Mouse (Mus musculus) adrenal gland, postnatal 10 days (tissue): ENCODE measurements at regions not wholly inside any gene's neighbourhood (a gene's known extent, or its start where the extent isn't known, plus 50 kb on each side); places are given as distances from the start of the nearest gene placed in this dataset.
"Not testable (repeated sequence)": the region's sequence is repeated elsewhere in the genome, so short reads cannot be mapped to it uniquely, and the experiment has no call there.

Source experiments
- DNase-seq: peaks from one replicate; pipeline ENCODE4 v3.0.0; 2021; ENCODE audit warnings: mixed read lengths

DNA sequence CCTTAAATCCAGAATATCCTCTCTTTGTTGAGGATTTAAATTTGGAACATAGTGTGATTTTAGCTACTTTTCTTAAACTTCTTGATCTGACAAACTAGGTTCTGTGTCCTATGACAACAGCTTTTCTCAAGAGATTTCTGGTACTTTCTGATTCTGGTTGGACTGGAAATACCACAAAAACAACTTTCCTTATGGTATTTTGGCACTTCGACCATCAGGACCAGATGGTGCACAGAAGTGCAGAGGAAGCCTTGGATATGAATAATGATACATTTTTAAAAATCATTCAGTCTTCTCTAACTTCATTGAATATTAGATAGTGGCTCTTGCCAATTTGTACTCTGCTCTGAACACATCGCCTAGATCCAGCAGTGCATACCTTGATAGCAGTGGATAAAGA, 303.8 kb upstream of the Flrt2 start:
- DNase-seq: no peak

DNA sequence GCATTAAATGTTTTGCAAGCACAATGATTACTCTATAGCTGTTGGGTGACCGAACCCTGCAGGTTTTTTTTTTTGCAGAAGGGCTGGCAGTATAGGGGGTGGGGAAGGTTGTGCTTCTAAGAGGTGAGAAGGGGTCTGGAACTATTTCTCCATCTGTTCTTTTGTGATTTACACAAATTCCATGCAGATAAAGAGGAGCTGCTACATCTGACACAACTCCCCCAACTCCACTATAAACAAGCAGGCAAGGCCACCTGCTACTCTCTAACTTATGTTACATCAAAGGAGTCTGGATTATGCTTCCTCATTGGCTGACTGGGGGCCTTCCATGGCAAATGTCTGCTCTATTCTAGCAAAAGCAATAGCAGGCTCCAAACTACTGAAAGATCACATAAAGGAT, 299.2 kb upstream of the Flrt2 start:
- no peak for DNase-seq

DNA sequence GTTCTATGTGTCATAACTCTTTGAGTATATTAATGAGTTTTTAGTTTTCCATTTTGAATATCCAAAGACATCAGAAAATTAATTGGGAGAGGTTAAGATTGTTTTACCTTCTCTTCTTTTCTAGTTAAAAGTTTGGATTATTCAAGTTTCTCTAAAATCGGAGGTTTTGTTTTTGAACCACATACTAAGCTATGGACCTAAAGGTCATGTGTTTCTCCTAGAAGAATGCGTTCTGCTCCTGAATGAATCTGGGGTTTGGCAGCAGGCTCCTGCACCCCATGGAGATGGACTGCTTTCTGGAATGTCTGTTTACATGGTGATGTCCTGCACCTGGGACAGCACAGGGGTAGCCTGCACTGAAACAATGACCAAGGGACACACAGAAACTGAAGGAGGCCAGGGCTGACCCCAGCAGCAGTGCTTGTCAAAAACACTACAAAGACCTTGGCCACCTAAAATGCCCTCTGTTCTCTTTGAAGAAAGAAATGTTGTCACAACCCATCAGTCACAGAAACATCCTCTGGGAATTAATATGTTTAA, 297.0 kb upstream of the Flrt2 start:
- no peak for DNase-seq

DNA sequence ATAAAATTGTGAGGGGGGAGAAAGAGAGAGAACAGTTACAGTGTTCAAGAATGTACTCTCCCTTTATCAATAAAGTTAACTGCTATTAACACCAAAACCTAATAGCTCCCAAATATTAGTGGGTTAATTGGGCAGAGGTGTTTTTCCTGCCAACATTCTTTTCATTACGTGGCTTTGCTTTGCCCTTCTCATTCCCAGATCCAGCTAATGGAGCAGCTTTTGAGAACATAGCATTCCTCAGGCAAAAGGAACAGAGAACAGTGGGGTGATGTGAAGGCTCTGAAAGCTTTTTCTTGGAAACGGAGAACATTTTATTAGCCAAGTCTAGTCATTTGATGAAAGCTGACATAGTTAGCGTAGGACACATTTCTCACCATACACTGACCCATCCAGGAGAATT, 271.2 kb upstream of the Flrt2 start:
- no peak for DNase-seq

DNA sequence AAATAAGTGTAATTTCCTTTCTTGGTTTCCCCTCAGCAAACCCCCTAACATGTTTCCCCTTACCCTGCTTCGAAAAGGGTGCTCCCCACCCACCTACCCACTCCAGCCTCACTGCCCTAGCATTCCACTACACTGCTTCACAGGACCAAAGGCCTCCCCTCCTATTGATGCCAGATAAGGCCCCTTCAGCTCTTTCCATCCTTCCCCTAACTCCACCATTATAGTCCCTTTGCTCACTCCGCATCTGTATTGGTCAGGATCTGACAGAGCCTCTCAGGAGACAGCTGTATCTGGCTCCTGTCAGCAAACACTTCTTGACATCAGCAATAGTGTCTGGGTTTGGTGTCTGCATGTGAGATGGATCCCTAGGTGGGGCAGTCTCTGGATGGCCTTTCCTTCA, 267.3 kb upstream of the Flrt2 start:
- no peak for DNase-seq

DNA sequence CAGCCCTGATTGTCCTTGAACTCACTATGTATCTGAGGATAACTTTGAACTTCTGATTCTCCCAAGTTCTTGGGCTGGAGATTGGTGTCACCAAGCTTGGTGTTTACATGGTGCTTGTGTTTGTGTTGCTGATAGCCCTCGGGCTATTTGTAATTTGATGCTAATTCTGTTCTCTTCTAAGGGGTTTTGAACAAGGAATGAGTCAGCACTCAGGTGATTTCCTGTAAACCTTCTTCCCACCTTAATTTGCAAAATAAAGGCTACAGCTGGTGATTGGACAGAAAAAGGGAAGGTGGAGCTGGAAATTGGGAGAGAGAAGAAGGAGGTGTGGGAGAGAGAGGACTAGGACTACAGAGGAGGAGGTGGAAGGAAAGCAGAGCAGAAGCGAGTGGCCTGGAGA, 254.8 kb upstream of the Flrt2 start:
- DNase-seq: no peak

DNA sequence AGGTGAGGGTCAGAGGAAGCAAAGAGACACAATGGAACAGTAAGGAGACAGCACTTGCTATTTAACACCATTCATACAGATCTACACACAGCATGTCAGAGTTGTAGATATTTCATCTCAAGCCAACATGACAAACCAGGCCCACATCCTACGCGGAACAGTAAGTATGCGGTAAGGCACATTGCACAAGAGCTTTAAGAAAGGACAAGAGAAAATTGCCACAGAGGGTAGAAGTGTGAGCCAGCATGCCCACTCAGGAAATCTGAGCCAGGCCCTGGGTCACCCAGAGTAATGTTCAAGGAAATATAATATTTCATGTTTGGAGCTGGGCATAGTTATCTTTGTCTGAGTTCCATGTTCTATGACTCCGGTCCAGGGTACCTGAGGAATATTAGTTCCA, 234.5 kb upstream of the Flrt2 start:
- no peak for DNase-seq

DNA sequence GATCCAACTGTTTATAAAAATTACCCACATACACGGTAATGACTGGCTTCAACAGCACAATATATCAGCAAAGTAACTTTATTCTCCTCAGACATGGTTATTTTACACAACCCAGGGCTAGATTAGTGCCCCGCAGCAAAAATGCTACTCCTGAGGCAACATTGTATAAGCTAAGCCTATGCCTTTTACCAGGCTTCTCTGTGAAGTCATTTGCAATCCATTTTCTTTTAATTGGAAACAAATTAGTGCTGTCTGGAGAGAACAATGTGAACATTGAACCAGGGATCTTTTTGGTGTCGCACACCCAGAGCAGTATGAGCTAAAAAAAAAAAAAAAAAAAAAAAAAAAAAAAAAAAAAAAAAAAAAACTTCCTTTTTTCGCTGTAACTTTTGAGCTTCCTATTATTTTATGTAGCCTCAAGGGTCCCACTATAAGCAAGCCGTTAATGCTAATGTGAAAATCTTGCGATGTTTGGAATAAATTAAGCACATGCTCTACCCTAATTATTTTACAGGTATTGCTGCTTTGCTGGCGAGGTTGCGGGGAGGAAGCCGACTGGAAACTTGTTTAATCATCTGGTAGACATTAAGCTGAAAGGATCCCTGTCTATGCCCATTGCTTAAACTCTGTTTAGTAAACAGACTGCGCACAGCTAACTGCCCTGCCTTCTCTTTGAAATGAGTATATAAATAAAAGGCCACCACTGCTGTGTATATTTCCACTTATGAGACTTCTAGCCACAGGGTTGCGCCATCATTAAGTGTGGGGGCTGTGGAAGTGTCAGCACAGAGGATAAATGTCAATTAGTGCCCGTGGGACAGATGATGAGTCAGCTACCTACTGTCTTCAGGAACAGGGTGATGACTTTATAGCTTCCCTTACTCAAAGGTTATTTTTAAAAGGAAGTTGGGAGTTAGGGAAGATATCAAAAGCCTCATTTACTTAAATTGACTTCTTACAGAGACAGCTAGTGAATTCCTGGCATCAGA, 225.2 kb upstream of the Flrt2 start:
- DNase-seq: no peak

DNA sequence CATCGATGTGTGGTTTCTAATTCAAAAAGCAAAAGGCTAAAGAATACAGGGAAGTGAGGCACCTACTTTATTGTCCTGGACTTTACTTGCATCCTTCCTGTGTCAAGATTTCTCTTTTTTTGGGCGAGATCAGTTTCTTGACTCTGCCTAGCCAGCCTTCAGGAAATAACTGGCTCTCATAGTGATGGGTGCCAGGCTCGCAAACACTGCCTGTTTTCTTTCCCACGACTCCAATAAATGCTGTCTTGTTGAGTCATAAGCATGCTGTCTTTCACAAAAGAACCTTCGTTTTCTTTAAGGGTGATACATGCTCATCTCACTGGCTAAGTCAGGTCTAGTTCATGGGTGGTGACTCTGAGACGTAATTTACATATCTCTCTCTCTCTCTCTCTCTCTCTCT, 222.1 kb upstream of the Flrt2 start:
- no peak for DNase-seq

DNA sequence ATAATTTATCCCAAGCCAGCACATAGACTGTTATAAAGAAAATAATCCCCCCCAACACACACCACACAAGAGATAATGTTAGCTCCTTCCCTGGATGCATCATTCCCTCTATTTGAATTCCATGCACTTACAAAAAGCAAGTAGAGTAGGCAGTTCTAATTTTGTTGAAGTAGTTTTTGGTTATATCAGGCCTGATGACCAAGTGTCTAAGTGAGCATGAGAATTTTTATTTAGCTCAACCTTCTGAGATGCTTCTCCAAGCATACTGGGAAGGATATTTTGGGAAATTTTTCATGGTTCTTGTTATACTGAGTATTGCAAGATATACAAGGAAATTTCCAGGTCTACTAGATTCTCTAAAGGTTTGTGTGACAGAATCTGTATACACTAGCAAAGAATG, 205.5 kb upstream of the Flrt2 start:
- DNase-seq: no peak

DNA sequence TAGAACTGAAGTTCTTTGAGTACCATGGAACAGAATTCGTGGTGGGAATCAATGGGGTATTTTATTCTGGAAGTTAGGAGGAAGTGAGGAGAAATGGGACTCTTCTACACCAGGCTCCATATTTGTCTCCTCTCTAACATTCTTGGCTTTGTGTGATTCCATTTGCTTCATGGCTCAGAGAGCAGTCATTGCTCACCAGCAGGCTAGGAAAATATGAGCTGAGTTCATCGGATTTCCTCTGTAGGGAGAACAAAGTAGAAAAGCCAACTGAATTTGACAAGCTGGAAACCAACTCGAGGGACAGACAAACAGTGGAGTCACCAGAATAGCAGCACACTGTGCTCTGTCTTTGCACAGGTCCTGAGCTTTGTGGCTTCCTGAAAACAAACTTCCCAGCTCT, 203.7 kb upstream of the Flrt2 start:
- DNase-seq: no peak

DNA sequence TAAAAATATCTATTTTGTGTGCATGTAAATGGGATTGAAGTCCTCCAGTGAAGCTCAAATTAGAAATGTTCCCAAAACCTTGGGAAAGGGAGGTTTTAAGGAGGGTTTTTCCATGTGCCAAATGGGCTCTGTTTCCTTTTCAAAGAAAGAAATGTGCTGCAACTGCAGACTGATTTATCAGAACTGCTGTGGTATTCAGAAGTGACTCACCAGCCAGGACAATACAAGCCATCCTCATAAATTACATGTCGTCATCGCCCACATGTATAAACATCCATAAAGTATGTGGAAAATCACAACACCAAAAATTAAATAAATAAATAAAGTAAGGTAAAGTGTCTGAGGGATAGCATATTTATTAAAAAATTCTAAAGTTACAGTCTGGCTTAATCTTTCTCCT, 202.7 kb upstream of the Flrt2 start:
- DNase-seq: no peak

DNA sequence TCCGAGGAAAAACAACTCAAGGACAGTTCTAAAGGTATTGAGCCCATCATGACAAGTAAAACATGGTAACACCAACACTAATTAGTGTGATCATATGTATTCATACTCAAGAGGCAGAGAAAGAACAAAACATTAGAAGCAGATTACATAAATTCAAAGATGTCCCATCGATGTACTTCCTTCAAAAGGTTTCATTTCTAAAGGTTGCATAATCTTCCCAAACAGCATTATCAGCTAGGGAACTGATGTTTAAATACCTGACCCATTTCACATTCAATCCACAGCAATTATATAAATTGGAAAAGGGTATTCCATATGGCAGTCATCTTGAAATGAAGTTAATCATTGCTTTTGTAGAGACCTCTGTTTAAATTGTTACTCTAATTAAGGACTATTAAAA, 202.2 kb upstream of the Flrt2 start:
- DNase-seq: no peak

DNA sequence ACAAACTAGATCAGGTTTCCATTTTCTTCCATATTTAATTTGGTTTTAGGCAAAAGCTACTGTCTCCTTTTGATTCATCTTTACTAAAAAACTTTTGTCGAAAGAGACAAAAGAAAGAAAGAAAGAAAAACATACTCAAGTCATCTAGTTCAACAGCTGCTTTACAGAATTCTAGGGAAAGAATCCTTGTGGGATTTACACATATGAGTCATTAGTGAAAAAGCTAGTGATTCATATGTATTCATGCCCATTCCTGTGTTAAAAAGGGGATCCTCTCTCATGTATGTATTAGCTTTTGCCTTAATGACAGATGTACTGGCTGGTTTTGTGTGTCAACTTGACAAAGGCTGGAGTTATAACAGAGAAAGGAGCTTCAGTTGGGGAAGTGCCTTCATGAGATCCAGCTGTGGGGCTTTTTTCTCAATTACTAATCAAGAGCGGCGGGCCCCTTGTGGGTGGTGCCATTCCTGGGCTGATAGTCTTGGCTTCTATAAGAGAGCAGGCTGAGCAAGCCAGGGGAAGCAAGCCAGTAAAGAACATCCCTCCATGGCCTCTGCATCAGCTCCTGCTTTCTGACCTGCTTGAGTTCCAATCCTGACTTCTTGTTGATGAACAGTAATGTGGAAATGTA, 200.1 kb upstream of the Flrt2 start:
- not testable (repeated sequence) for DNase-seq

DNA sequence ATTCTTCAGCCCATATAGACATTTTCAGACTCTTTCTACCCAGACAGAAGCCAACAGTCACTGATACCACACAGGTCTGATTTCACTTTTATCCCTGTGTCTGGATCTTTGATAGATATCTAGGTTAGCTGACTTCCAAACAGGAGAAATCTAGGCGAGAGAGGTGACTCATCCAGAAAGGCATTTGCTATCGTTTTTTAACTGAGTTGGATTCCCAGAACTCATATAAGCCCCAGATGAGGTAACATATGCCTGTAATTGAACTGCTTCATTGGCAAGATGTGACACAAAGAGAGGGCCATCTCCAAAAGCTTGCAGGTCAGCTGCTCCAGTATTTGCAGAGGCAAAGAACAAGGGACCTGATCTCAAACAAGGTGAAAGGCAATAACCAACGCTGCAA, 190.6 kb upstream of the Flrt2 start:
- DNase-seq: no peak

DNA sequence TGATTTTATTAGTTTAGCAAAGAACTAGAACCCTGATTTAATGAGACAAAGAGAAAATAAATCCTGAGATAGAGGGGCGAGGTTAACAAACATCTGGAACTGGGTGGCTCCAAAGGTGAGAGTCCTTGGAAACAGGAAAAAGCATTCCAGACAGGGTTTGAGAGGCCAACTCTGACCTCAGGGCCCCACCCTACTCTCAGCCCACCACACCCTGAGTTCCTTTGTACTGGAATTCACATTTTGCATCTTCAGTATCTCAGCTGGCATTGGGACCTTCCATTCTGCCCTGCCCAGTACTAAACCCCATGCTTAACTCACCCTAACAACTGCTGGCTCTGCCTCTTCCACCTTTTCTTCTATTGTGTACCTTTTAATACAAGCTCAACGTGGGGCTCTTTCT, 172.0 kb upstream of the Flrt2 start:
- DNase-seq: no peak

DNA sequence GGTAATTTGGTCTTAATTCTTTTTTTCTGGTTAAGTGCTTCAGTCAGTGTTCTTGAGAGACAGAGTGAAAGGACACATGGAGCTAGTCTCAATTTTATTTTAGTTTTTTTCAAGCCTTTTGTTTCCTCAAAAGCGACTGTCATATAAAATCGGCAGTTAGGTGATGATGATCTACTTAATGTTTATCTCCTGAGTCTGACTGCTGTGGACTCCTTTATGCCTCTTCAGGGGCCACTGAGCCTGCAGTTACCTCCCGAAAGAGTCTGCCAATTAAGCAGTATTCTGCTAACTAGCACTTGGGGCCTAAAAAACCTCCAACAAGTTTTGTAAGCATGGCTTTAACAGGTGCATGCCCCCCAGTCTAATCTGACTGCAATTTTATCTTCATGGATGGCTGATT, 170.0 kb upstream of the Flrt2 start:
- no peak for DNase-seq

DNA sequence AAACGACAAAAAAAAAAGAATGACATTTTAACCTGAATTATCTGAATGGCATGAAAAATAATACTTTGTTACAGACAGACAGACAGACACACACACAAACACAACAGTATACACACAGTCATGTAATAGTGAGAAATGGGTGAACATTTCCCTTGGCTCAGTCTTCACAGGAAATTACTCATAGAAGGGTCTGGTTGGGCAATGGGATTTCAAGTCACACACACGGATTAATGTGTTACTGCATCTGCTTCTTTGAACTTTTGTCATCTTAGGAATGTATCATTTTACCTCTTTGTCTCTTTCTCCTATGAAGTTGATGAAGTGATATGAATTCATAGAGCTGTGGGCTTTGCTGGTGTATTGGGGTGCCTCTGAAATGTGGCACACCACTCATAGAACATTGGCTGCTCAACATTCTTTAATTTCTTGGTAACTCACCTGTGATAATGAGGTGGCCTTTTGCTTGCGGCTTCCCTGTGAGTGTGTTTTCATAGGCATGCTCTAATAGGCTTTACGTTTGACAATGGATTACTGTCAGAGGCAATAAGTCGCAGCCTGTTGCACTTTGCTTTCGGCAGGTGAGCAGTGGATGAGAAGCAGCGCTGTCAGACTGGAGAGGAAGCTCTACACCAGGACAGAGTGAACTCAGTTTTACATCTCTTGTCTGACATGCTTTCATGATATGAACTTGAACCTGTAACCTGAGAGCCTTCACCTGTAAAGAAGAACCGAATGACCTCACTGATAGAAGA, 158.0 kb upstream of the Flrt2 start:
- no peak for DNase-seq

DNA sequence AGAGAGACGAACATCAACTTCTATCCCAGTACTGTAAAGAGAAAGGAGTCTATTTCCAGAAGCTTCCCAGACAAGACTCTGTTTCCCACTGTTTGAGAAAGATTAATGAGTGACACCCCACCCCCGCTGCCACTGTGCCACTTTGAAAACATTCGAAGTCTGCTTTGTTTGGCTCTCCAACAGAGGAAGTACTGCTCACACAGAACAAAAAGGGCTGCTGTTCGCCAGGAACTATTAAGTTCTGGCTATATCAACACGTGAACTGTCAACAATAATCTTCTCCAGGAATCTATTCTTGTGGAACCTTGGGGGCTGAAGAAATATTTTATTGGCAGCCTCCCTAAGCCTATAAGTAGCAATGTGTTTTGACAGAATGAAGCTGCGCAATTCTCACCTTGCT, 144.7 kb upstream of the Flrt2 start:
- peak; percentile 2 for DNase-seq

DNA sequence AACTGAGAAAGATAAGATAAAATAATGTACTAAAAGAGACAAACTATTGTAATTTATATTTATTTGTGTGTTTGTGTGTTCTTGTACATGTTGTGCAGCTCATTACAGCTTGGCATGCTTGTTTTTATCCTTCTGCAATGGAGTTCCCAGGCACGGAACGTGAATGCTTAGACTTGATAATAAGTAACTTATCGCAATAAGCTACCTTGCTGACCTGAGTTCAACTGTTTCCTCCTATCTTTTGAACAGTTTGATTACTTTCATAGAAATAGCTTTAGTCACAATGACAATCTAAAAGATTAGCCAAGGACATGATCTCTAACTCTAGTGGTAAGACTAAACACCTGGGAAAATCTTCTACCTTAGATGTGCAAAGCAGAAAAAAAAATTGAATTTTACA, 138.9 kb upstream of the Flrt2 start:
- DNase-seq: no peak

DNA sequence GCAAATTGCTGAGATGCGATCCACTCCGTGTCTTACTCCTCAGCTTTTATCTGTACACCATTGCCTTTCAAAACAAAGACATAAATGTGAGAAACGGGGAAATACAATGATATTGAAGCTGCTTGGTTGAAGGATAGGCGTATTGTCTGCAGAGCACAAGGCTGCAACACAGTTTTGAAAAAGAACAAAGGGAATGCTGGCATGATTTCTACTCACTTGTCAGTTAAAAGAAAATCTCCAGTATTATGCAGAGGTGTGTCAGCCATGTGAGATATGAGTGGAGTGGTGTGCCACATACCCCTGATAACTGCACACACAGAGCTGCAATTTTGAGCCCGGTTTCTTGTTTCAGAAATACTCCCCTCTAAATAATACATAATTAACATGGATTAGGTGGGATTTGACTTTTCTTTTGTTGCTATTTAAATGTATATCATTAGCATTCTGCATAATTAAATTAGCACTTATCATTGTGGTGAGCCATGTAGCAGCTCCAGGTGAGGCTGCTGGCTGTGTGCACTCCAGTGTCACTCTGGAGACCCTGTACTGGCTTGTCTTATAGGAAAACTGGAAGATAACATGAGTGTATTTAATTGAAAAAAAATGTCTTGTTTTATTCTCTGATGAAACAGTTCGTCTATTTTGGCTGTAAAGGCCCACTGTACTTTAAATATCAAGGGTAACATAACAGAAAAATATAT, 133.2 kb upstream of the Flrt2 start:
- no peak for DNase-seq

DNA sequence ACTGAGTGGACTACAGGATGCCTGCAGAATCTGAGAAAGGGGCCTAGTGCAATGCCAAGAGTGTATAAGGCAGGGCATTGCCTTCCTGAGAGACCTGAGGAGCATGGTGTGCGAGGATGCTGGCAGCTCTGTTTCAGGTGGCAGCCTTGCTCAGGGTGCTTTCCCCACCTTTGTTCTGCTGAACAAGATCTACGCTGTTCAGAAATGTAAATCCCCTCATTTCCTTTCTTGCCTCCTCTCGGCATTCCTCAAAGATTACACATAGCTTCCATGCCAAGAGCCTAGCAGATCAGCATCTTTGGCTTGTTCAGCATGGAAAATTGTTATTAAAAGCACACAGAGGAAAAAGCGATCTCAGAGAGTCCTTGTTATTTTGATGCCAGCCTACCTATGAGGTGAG, 128.6 kb upstream of the Flrt2 start:
- no peak for DNase-seq
